Mouse (Mus musculus): ENCODE measurements around the gene Mansc1. TPM values are rescaled to one million over a fixed set of nuclear protein-coding genes. Genes with fewer than 3 reads are reported as not detected.

Mansc1 gene
- total RNA-seq, 2 experiments from 2014 or later: 9.1 TPM

- Histone ChIP-seq H3K27ac (no peak overlapping the region), H3K4me3 (no peak overlapping the region)
- no peak for DNase-seq (ENCODE audit: low spot score in 2 of 2)
- peak; percentile 77 for TF ChIP-seq CTCF (conservative IDR thresholded peaks at IDR 0.05)
Observed at GRCm38 (mm10) chr6:134606949-134607746, 25.1 kb downstream of the Mansc1 start.

GRCm38 (mm10) chr6:134606540-134606939 lies 25.7 kb downstream of the Mansc1 start:
- TF ChIP-seq CTCF (conservative IDR thresholded peaks at IDR 0.05): no peak
- no peak overlapping the region for H3K27ac ChIP-seq
- no peak for DNase-seq (ENCODE audit: low spot score in 2 of 2)
- H3K4me3 ChIP-seq: no peak overlapping the region

- Histone ChIP-seq H3K4me3 (no peak overlapping the region), H3K27ac (no peak overlapping the region)
- TF ChIP-seq CTCF (conservative IDR thresholded peaks at IDR 0.05): no peak
- no peak for DNase-seq (ENCODE audit: low spot score in 2 of 2)
Observed at GRCm38 (mm10) chr6:134605196-134605595, 27.1 kb downstream of the Mansc1 start.

GRCm38 (mm10) chr6:134602371-134603003 lies 29.8 kb downstream of the Mansc1 start:
- no peak overlapping the region for H3K27ac ChIP-seq
- no peak for TF ChIP-seq CTCF (conservative IDR thresholded peaks at IDR 0.05)
- DNase-seq (ENCODE audit: low spot score in 2 of 2): no peak
- H3K4me3 ChIP-seq: no peak overlapping the region

GRCm38 (mm10) chr6:134601766-134602165 lies 30.5 kb downstream of the Mansc1 start:
- DNase-seq (ENCODE audit: low spot score in 2 of 2): no peak
- no peak for TF ChIP-seq CTCF (conservative IDR thresholded peaks at IDR 0.05)
- Histone ChIP-seq H3K27ac (no peak overlapping the region), H3K4me3 (no peak overlapping the region)

GRCm38 (mm10) chr6:134601130-134601529 lies 31.2 kb downstream of the Mansc1 start:
- no peak overlapping the region for H3K4me3 ChIP-seq
- H3K27ac ChIP-seq: no peak overlapping the region
- DNase-seq (ENCODE audit: low spot score in 2 of 2): no peak
- no peak for TF ChIP-seq CTCF (conservative IDR thresholded peaks at IDR 0.05)

GRCm38 (mm10) chr6:134599239-134599638 lies 33.0 kb downstream of the Mansc1 start:
- Histone ChIP-seq H3K4me3 (no peak overlapping the region), H3K27ac (no peak overlapping the region)
- no peak for DNase-seq (ENCODE audit: low spot score in 2 of 2)
- TF ChIP-seq CTCF (conservative IDR thresholded peaks at IDR 0.05): no peak

GRCm38 (mm10) chr6:134597651-134598229 lies 34.5 kb downstream of the Mansc1 start:
- DNase-seq (ENCODE audit: low spot score in 2 of 2): no peak
- TF ChIP-seq CTCF (conservative IDR thresholded peaks at IDR 0.05): no peak
- Histone ChIP-seq H3K4me3 (no peak overlapping the region), H3K27ac (no peak overlapping the region)

- no peak for DNase-seq (ENCODE audit: low spot score in 2 of 2)
- no peak overlapping the region for H3K4me3 ChIP-seq
- no peak overlapping the region for H3K27ac ChIP-seq
- TF ChIP-seq CTCF (conservative IDR thresholded peaks at IDR 0.05): no peak
Observed at GRCm38 (mm10) chr6:134594569-134595442, 37.5 kb downstream of the Mansc1 start.

- H3K4me3 ChIP-seq: no peak overlapping the region
- no peak for DNase-seq (ENCODE audit: low spot score in 2 of 2)
- no peak for TF ChIP-seq CTCF (conservative IDR thresholded peaks at IDR 0.05)
- no peak overlapping the region for H3K27ac ChIP-seq
Observed at GRCm38 (mm10) chr6:134591614-134592013, 40.7 kb downstream of the Mansc1 start.

- H3K4me3 ChIP-seq: no peak overlapping the region
- no peak for DNase-seq (ENCODE audit: low spot score in 2 of 2)
- TF ChIP-seq CTCF (conservative IDR thresholded peaks at IDR 0.05): no peak
- H3K27ac ChIP-seq: no peak overlapping the region
Observed at GRCm38 (mm10) chr6:134586241-134586640, 46.0 kb downstream of the Mansc1 start.

GRCm38 (mm10) chr6:134584616-134585015 lies 47.7 kb downstream of the Mansc1 start:
- DNase-seq (ENCODE audit: low spot score in 2 of 2): no peak
- H3K4me3 ChIP-seq: no peak overlapping the region
- no peak for TF ChIP-seq CTCF (conservative IDR thresholded peaks at IDR 0.05)
- no peak overlapping the region for H3K27ac ChIP-seq

- no peak overlapping the region for H3K27ac ChIP-seq
- DNase-seq (ENCODE audit: low spot score in 2 of 2): no peak
- no peak for TF ChIP-seq CTCF (conservative IDR thresholded peaks at IDR 0.05)
- H3K4me3 ChIP-seq: no peak overlapping the region
Observed at GRCm38 (mm10) chr6:134582110-134582509, 50.2 kb downstream of the Mansc1 start.

Measured in layer of hippocampus, adult 2 months (tissue).